Mouse (Mus musculus) liver, embryonic 13.5 days (tissue): ENCODE results near the gene Pidd1. TPM values are rescaled to one million over a fixed set of nuclear protein-coding genes. Genes with fewer than 3 reads are reported as not detected.

Experiments
- ATAC-seq: fragments of 200-750 bp; cut with Nextera tagmentation; 2 replicates; pipeline ENCODE4 v1.8.0; 2017; ENCODE audit warnings: low read depth, mild to moderate bottlenecking, moderate number of reproducible peaks, moderate library complexity
- DNase-seq: peaks from one replicate; pipeline ENCODE4 v3.0.0; 2022
- H3K27ac ChIP-seq: fragments of 300-500 bp; sonication (generic); 2 replicates; pipeline ENCODE4 v1.5.1; 2015; ENCODE audit warnings: moderate library complexity, mild to moderate bottlenecking, inconsistent platforms
- H3K27me3 ChIP-seq: fragments of 300-500 bp; sonication (generic); 2 replicates; pipeline ENCODE4 v1.6.1; 2015; ENCODE audit warnings: mild to moderate bottlenecking, inconsistent platforms
- H3K36me3 ChIP-seq: fragments of 300-500 bp; sonication (generic); 2 replicates; pipeline ENCODE4 v1.6.1; 2015; ENCODE audit warnings: mild to moderate bottlenecking, inconsistent platforms
- H3K4me1 ChIP-seq: fragments of 300-500 bp; sonication (generic); replicated peaks from 2 replicates; pipeline ENCODE4 v1.6.1; 2015; ENCODE audit warnings: inconsistent platforms
- H3K4me2 ChIP-seq: fragments of 300-500 bp; sonication (generic); 2 replicates; pipeline ENCODE4 v1.6.1; 2015; ENCODE audit warnings: inconsistent platforms, mild to moderate bottlenecking, moderate library complexity
- H3K4me3 ChIP-seq: fragments of 300-500 bp; sonication (generic); replicated peaks from 2 replicates; pipeline ENCODE4 v1.5.1; 2015; ENCODE audit warnings: mild to moderate bottlenecking, inconsistent platforms
- H3K9ac ChIP-seq: fragments of 300-500 bp; sonication (generic); 2 replicates; pipeline ENCODE4 v1.6.1; 2015; ENCODE audit warnings: mild to moderate bottlenecking, inconsistent platforms
- H3K9me3 ChIP-seq: fragments of 300-500 bp; sonication (generic); replicated peaks from 2 replicates; pipeline ENCODE4 v1.6.1; 2016; ENCODE audit warnings: inconsistent platforms
- WGBS: fragments of 180-500 bp; shearing (Covaris S2); methylation state at CpG from one replicate; pipeline ENCODE4 v1.1.7; 2015; ENCODE audit not compliant: insufficient replicate concordance; 5-methylcytosine and 5-hydroxymethylcytosine counted together
- polyA plus RNA-seq: library from polyadenylated mRNA; unstranded; fragments of >200 nt; fragmentation: Nextera tagmentation; extraction: Ambion mirVana; gene quantifications from 2 replicates; pipeline ENCODE4 v1.2.1, GENCODE M21; 2015

Pidd1 gene
- polyA plus RNA-seq, 1 experiment from 2014 or later: 10.9 TPM

DNA sequence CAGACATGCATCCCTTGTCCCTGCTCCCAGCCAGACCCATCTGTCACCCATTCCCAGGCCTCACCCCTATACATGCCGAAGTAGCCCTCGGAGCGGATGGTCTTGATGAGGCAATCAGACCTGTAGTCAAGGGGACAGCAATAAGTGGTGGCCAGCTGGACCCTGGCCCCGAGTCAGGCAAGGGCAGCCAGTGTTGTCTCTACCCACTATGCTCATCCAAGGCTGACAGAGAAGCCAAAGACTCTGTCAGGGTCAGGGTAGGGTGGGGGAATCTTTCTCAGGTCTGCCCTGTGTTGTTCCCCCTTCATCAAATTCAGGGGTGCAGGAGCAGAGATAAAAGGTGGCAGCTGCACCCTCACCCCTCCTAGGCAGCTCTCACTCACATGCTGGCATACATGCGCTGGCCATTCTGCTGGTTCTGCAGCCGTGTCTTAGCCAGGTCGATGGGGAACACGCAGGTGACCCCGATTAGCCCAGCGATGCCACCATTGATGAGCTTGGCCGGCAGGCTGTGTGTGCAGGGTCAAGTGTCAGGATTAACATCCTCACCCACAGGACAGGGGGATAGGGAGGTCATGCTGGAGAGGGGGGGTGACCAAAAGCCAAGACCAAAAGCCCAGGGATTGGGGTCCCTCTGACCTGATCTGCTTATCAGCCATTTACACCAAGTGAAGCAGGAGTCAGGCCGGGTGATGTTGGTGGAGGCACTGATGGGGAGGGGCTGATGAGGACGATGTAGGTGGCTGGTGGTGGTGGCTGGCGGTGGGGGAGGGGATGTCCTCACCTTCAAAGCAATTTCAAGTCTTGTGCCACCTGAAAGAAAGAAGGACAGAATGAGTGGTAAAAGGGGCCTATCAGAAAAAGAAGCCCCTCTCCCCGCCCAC is 10.1 kb downstream of the Pidd1 start:
- Histone ChIP-seq H3K4me3 (peak overlapping the region; percentile 71), H3K4me2 (peak overlapping the region; percentile 93), H3K4me1 (peaks cover 81% of the 10 kb centered on the region), H3K36me3 (peaks cover 51% of the 10 kb centered on the region), H3K27ac (no peak overlapping the region), H3K9ac (no peak overlapping the region), H3K27me3 (no peaks in the 10 kb centered on the region), H3K9me3 (no peaks in the 10 kb centered on the region)
- DNase-seq (no peak), ATAC-seq (no peak)
- WGBS: 77% methylated on average over 15 of the region's 15 CpGs

- Histone ChIP-seq H3K9me3 (no peaks in the 10 kb centered on the region), H3K4me3 (no peak overlapping the region), H3K36me3 (peaks cover 43% of the 10 kb centered on the region), H3K9ac (no peak overlapping the region), H3K27me3 (no peaks in the 10 kb centered on the region), H3K4me1 (peaks cover 75% of the 10 kb centered on the region), H3K4me2 (no peak overlapping the region), H3K27ac (no peak overlapping the region)
- 77% methylated on average over 6 of the region's 6 CpGs for WGBS
- ATAC-seq: no peak
- no peak for DNase-seq
Observed at GRCm38 (mm10) chr7:141432741-141433516, 10.9 kb downstream of the Pidd1 start.

- ATAC-seq (no peak), DNase-seq (no peak)
- Histone ChIP-seq H3K27ac (no peak overlapping the region), H3K36me3 (peaks cover 40% of the 10 kb centered on the region), H3K4me1 (peaks cover 73% of the 10 kb centered on the region), H3K4me2 (no peak overlapping the region), H3K9me3 (no peaks in the 10 kb centered on the region), H3K4me3 (no peak overlapping the region), H3K9ac (no peak overlapping the region), H3K27me3 (no peaks in the 10 kb centered on the region; the same call in 1 of the 2 replicates)
- 69% methylated on average over 8 of the region's 8 CpGs for WGBS
Observed at GRCm38 (mm10) chr7:141432186-141432611, 11.6 kb downstream of the Pidd1 start.

DNA sequence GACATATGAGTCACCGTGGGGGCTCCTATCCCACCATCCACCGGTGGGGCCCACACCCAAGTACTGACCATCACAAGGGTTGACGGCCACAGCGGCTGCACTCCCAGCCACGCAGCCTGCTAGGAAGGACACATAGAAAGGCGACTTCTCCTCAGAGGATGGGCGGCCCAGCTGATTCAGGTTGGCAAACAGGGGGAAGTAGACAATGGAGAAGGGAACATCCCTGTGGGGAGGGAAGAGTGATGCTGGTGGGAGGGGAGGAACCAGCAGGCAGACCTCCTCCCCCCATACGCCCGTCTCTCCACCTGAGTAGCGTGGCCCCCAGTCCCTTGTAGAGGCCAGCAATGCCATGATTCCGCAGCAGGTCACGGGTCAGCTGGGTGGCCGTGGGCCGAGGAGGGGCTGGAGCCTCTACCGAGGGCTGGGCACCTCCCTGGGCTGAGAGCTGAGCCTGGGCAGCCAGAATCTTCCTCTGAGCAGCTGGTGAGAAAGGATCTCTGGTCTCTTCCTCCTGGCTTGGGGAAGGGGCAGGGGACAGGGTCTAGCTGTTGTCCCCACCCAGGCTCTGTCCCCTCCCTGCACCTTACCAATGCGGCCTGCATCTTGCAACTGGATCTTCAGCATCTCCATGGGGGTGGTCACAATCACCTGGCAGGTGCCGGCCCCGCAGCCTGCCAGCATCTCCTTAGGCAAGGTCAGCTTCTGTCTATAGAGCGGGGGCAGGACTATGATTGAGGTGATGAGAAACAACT is 12.2 kb downstream of the Pidd1 start:
- Histone ChIP-seq H3K27me3 (no peaks in the 10 kb centered on the region; the same call in 1 of the 2 replicates), H3K4me3 (no peak overlapping the region), H3K36me3 (peaks cover 40% of the 10 kb centered on the region), H3K4me1 (peaks cover 73% of the 10 kb centered on the region), H3K27ac (no peak overlapping the region), H3K9me3 (no peaks in the 10 kb centered on the region), H3K4me2 (no peak overlapping the region), H3K9ac (no peak overlapping the region)
- ATAC-seq: no peak
- 82% methylated on average over 19 of the region's 19 CpGs for WGBS
- no peak for DNase-seq

DNA sequence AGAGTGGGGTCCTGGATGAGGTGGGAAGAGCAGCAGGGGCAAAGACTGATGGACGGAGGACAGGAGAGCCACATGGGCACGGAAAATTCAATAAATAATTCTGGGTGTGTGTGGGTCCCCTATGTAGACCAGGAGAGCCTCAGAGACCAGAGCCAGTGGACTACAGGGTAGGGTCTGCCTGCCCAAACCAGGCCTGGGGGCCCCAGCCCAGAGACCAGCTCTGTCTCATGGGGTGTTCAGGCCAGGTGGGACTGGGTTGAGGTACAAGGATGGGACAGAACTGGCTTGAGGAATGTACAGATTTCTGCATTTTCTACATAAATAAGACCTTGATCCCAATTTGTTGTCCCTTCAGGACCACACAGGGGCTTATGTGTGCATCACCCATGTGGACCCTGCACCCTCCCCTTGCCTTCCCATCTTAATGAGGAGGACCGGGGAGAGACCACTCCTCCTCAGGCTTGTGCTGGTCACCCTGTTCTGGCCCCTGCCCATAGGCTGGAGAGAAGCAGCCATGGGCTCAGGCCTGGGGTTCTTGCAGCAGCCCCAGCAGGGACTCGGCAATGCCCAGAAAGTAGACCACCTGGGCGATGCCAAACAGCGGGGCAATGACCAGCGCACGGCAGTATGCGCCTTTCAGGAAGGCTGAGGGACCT is 13.1 kb downstream of the Pidd1 start:
- no peak for ATAC-seq
- 85% methylated on average over 9 of the region's 9 CpGs for WGBS
- Histone ChIP-seq H3K9ac (0 out of 2 replicates have a peak overlapping the region, but pooled peaks have one; percentile 3), H3K9me3 (no peaks in the 10 kb centered on the region), H3K4me2 (no peak overlapping the region), H3K4me3 (no peak overlapping the region), H3K27ac (no peak overlapping the region), H3K36me3 (peaks cover 40% of the 10 kb centered on the region), H3K27me3 (peaks cover 1% of the 10 kb centered on the region; the same call in 1 of the 2 replicates), H3K4me1 (peaks cover 68% of the 10 kb centered on the region)
- DNase-seq: no peak

DNA sequence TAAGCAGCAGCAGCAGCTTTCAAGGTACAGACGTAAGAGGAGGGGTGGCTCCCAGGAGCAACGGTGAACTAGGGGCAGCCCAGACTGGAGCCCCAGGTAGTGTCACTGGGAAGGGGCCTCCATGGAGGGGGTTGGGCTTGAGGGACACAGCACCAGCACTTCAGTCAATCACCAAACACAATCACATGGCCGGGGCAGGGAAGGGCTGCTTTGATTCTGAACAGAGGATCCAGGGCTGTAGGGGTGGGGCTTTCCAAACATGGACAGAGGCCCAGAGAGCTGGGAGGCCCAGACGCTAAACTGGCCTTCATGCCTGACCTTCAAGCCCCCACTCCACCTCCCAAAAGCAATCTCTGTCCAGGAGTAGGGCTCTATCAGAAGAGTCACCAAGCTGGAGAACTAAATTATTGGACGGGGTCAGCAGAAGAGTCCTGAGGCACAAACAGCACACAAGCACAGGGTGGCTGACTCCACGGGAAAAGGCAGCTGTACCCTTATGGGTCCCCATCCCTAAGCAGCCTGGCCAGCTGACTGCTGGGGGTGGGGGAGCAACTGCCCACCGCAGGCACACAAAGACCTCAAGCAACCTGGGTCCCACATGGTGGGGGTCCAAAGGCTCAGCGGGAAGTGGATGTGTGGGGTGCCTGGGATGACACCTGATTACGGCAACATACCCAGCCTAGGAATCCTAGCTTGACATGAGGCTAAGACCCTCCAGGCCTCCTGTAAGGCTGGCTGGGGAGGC is 13.8 kb downstream of the Pidd1 start:
- Histone ChIP-seq H3K4me3 (no peak overlapping the region), H3K4me1 (peaks cover 62% of the 10 kb centered on the region), H3K9ac (0 out of 2 replicates have a peak overlapping the region, but pooled peaks have one; percentile 3), H3K36me3 (peaks cover 40% of the 10 kb centered on the region), H3K27me3 (peaks cover 3% of the 10 kb centered on the region; the same call in 1 of the 2 replicates), H3K9me3 (no peaks in the 10 kb centered on the region), H3K4me2 (no peak overlapping the region), H3K27ac (peak overlapping the region; percentile 12; the same call in 1 of the 2 replicates)
- 60% methylated on average over 9 of the region's 9 CpGs for WGBS
- ATAC-seq (0 out of 2 replicates have a peak, but pooled peaks have one; percentile 11), DNase-seq (no peak)

- H3K9me3 ChIP-seq: no peaks in the 10 kb centered on the region
- peaks cover 3% of the 10 kb centered on the region; the same call in 1 of the 2 replicates for H3K27me3 ChIP-seq
- peaks cover 55% of the 10 kb centered on the region for H3K4me1 ChIP-seq
- DNase-seq (peak; percentile 31), ATAC-seq (peak; percentile 39; the same call in 1 of the 2 replicates)
- peak within 1 kb of the TSS; percentile 11; the same call in 1 of the 2 replicates for H3K4me2 ChIP-seq
- 0 out of 2 replicates have a peak within 1 kb of the TSS, but pooled peaks have one; percentile 3 for H3K9ac ChIP-seq
- H3K4me3 ChIP-seq: no peak within 1 kb of the TSS
- H3K36me3 ChIP-seq: peaks cover 40% of the 10 kb centered on the region
- WGBS: 16% methylated on average over 19 of the region's 19 CpGs
- H3K27ac ChIP-seq: peak within 1 kb of the TSS; percentile 12; the same call in 1 of the 2 replicates
Observed at GRCm38 (mm10) chr7:141429310-141429709, 14.5 kb downstream of the Pidd1 start, which contains the start of gene Cend1. Gene Cend1 (minus strand): TSS chr7:141429491.

- Histone ChIP-seq H3K4me2 (no peak overlapping the region), H3K27ac (no peak overlapping the region), H3K9me3 (no peaks in the 10 kb centered on the region), H3K36me3 (peaks cover 35% of the 10 kb centered on the region), H3K4me3 (no peak overlapping the region), H3K9ac (no peak overlapping the region), H3K27me3 (peaks cover 3% of the 10 kb centered on the region), H3K4me1 (peaks cover 49% of the 10 kb centered on the region)
- WGBS: 56% methylated on average over 5 of the region's 5 CpGs
- ATAC-seq: no peak
- no peak for DNase-seq
Observed at GRCm38 (mm10) chr7:141428701-141429100, 15.1 kb downstream of the Pidd1 start.

- no peak overlapping the region for H3K4me2 ChIP-seq
- H3K4me3 ChIP-seq: no peak overlapping the region
- no peak overlapping the region for H3K9ac ChIP-seq
- DNase-seq (no peak), ATAC-seq (no peak)
- peaks cover 35% of the 10 kb centered on the region for H3K4me1 ChIP-seq
- H3K9me3 ChIP-seq: no peaks in the 10 kb centered on the region
- WGBS: 61% methylated on average over 12 of the region's 12 CpGs
- H3K36me3 ChIP-seq: peaks cover 21% of the 10 kb centered on the region
- no peak overlapping the region for H3K27ac ChIP-seq
- H3K27me3 ChIP-seq: peaks cover 3% of the 10 kb centered on the region
Observed at GRCm38 (mm10) chr7:141426948-141427730, 16.7 kb downstream of the Pidd1 start.
